Mouse (Mus musculus) cerebellum, adult 11 months (tissue): ENCODE results near the gene Aire.
"Not testable (repeated sequence)": the region's sequence is repeated elsewhere in the genome, so short reads cannot be mapped to it uniquely, and the experiment has no call there.

Experiments used
- DNase-seq: peaks from one replicate; pipeline ENCODE4 v3.0.0; 2022

Gene Aire

DNA sequence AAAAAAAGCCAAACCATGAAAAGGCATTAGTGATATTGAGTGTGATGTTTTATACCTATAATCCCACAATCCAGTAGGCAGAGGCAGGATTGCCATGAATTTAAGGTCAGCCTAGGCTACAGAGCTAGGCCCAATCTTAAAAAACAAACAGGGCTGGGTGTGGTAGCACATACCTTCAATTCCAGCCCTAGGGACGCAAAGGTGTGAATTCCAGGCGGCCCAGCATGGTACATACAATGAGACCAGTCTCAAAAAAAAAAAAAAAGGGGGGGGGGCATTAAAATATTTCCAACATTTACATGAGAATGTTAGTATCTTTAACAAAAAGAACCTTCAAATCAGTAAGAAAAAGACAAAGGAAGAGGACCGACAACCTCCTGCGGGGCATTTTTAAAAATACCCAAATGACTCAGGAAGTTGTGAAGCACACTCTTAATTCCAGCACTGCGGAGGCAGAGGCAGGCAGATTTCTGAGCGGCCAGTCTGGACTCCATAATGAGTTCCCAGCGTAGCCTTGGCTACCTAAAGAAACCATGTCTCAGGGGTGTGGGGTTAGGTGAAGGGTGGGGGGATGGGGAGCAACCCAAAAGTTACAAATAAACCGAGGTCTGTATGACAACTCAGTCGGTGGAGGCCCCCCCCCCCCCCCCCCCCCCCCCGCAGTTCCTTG is 4.8 kb upstream of the Aire start:
- DNase-seq = no peak

DNA sequence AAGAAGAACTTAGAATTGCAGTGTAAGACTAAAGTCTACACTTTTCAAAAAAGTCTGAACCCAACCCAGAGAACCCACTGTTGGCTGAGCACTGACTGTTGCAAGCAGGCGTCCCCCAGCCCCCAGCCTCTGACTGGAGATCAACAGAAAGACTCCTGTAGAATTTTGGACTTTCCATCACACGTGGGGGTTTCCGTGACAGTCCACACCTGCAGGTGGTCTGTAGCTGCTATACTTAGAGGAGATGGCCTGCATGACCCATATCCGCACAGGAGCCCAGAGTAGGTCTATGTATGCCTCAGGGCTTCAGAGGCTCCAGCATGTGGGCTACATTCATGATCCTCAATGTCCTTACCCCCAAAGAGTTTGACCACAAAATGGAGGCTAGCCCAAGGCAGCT is 3.0 kb upstream of the Aire start:
- DNase-seq = no peak

DNA sequence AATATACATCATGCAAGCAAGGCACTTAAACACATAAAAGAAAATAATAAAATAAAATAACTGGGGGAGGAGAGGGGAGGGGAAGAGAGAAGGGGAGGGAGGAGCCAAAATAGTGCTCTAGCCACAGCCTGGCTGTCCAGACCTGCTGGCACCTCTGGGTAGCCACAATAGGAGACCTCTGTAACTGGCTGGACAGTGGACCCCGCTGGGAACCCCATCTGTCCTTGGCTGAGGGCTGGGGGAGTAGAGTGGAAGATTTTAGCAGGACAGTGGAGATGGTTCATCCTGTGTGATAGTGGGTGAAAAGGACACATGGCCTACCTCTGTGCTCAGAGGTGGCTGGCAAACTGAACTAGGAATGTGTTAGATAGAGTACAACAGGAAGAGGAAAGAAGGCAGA is 1.1 kb upstream of the Aire start:
- no peak for DNase-seq

DNA sequence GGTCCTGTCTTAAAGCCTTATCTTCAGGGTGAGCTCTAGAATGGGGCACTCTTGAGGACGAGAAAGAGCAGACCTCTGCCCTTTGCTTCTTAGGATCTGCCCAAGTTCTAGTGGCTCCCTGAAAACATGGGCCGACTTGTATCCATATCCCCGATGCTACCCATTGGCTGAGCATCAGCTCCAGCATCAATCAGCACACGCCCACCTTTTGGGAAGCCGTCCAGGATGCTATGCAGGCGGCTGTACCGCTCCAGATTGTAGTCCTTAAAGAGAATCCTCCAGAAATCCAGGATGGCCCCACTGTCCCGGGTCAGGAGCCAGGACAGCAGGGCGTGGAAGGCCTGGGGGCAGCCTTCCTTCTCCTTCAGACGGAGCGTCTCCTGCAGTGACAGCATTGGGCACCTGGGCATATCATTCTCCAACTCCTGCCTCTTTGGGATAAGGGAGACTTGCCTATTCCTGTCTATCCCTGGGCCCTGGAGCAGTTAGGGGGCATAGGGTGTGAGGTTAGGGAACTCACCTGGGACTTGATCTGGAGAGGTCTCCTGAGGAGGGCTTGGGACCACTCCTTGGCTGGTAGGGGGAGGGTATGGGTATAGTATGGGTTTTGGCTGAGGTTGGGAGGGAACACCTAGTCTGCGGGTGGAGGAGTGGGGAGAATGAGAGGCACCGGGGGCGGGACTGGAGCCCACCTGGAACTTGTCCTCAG is 559 bp downstream of the Aire start:
- DNase-seq = no peak

DNA sequence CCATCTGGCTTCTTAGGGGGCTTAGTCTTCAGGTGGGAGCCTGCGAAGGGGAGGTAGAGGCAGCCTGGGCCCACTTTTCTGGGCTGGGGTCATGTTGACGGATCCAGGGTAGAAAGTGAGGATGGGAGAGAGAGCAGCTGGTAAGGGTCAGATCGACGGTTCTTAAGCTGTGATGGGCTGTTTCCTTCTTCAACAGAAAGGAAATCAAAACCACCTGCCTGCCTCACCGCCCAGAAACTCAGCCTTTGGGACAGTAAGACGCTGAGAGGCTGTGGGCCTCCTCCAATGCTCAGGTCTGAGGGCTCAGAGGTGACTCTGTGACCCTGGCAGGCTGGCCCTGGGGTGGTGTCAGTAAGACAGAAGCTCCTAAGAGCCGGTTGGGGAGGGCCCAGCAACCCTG is 1.3 kb downstream of the Aire start:
- no peak for DNase-seq

DNA sequence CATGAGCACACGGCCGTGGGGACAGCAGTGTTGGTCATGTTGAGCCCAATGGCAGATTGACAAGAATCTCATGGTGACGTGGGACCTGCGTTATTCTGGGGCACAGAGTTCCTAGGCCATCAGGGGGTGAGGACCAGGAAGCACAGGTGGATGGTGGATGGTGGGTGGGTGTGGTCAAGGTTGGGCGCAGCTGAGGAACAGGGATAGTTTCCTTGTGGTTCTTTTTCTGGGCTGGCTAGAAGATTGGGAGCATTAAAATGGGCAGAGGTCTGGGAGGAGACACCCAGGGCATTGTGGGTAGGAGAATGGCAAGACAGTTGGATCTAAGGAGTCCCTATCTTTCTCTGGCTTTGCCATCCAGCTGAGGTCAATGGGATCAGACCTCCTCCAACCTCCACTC is 1.8 kb downstream of the Aire start, which contains the start of gene Dnmt3l:
Gene Dnmt3l (plus strand): TSS at position 301 of the 400 bp plus-strand sequence.
- DNase-seq = no peak

DNA sequence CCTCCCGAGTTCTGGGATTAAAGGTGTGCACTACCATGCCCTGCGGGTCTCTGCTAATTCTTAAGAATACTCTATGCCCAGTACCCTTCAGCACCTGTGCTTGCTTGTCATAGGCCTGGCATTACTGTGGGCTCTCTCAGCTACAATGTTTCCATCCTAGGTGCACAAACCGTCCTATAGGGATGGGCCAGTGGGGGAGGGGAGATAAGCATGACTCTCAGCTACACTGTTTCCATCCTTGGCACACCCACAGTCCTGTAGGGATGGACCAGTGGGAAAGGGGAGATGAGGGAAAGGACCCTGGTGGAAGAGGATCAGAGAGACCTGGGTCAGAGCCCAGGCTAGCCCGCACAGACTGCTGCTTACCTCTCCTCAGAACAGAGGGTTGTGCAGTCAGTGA is 6.3 kb downstream of the Aire start:
- DNase-seq = no peak

DNA sequence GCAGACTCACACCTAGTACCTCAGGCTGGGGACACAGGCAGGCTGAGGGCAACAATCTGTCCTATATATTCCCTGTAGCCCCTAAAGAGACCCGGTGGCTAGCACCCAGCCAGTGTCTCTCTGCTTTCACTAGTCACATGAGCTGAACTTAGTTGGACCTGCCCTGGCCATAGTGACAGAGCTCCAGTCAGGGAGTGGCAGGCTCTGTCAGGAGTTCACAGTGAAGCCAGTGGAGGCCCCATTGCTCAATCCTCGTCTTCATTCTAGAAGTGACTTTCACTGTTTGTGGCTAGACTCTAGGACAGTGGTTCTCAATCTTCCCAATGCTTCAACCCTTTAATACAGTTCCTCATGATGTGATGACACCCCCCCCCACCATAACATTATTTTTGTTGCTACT is 11.4 kb downstream of the Aire start:
- no peak for DNase-seq

DNA sequence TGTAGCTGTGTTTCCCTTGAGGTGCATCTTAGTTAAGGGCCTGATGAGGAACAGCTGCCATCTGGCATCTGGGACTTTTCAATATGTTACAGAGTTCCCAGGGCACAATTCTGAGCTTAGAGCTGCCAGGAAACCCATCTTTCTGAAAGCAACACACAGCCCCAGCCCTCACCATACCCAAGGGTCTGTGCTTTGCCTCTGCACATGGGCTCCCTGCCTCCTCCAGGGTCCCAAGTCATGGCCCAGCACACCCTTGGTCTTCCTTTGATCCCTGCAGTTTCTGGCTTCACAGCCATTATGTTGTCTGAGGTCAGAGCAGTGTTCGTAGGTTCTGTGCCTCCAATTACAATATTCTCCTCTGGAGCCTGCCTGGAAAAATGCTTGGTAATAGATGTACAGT is 14.3 kb downstream of the Aire start:
- DNase-seq = no peak

DNA sequence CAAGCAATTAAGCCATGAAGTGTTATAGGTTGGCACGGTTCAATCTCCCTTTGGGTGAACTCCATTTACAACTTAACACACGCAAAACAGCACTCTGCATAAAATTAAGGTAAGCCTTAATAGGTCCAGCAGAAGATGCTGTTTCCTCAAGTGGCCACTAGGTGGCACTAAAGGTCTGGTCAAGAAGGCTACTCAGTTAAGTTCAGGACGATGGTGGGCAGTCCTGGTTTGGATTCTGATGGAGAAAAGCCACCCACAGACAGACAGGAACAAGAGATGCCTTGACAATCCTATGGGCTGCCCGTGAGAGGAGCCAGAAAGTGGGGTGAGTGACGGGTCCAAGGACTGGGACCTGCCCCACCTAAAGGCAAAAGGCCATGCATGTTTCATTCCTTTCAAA is 15.3 kb downstream of the Aire start:
- DNase-seq = peak; percentile 50

DNA sequence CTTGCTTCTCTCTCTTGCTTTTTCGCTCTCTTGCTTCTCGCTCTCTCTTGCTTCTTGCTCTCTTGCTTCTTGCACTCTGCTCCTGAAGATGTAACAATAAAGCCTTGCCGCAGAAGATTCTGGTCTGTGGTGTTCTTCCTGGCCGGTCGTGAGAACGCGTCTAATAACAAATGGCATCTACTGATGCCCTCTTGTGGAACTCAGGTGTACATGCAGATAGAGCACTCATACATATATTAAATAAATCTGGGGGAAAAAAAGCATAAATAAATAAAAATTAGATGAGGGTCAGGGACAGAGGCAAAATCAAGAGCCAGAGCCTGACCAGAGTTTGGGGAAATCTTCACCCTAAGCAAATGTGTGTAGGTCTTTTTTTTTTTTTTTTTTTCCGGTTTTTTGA is 18.0 kb downstream of the Aire start:
- not testable (repeated sequence) for DNase-seq

DNA sequence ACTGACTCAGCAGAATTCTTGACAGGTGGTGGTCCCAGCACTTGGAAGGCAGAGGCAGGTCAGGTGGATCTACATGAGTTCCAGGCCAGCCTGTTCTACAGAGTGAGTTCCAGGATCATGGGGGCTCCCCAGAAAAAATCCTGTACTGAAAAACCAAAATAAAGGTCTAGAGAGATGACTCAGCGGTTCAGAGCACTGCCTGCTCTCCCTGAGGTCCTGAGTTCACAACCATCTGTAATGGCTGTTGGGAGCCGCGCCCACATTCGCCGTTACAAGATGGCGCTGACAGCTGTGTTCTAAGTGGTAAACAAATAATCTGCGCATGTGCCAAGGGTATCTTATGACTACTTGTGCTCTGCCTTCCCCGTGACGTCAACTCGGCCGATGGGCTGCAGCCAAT is 23.4 kb downstream of the Aire start:
- not testable (repeated sequence) for DNase-seq

DNA sequence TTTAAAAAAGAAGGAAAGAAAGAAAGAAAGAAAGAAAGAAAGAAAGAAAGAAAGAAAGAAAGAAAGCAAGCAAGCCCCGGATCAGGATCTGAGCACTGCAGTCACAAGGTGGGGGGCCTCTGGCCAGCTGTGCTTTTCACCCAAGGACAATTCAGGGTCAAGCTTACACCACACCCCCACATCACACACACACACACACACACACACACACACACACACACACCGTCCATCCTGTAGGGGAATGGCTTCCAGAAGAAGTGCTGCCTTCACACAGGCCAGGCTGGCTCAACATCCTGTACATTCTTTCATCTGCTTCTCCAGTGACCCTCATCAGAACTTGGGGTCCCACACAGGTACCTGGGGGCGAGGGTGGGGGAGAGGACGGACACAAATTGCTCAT is 24.1 kb downstream of the Aire start:
- no peak for DNase-seq

DNA sequence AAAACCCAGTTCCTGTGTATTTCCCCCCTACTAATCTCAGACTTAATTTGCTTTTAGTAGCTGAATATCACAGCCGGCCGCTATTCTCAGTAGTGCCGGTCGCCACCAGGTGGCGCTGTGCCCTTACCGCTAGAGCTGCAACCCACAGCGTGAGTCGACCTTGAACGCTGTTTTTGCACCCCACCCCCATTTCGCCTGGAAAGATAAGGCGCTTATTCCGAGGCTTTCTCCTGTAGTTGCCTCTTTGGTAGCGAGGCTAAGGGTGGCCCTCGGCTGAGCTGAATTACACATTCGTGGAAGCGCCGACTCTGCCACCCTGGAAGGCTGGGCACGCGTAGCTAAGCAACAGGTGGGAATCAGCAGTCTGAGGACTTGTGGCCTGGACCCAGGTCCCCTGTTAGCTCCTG is 24.6 kb downstream of the Aire start:
- peak; percentile 64 for DNase-seq

DNA sequence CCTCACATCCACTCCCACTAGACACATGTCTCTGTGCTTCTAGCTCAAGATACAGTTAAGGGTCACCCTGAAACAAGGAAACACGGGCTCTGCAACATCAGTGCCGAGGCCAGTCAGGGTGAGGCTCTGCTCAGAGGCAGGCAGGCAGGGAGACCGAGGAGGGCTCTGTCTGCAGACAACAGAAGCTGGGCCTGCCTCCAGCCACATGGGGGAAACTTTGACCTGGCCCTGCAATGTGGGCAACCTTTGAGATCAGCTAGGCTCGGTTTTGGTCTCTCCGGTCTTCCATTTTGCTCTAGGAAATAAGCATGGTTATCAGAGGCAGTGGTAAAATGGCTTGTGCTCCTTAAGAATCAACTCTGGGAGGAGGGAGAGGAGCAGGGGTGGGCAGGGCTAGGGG is 27.0 kb downstream of the Aire start:
- no peak for DNase-seq

DNA sequence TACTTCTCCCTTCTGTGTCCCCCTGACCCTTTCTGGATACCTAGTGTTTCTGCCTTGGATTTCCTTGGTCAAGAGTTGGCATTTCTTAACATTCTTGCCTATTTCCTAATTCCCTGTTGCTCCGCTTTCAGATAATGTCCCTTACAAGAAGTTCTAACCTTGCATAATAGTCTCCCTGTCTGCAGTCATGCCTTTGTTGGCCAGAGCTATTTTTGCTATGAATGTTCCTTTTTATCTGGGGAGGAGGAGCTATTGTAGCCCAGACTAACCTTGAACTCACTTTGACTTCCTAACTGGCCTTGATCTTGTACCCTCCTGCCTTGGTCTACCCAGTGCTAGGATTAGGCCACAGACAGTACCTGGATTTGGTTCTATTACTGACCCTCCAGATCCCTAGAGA is 27.9 kb downstream of the Aire start:
- no peak for DNase-seq

DNA sequence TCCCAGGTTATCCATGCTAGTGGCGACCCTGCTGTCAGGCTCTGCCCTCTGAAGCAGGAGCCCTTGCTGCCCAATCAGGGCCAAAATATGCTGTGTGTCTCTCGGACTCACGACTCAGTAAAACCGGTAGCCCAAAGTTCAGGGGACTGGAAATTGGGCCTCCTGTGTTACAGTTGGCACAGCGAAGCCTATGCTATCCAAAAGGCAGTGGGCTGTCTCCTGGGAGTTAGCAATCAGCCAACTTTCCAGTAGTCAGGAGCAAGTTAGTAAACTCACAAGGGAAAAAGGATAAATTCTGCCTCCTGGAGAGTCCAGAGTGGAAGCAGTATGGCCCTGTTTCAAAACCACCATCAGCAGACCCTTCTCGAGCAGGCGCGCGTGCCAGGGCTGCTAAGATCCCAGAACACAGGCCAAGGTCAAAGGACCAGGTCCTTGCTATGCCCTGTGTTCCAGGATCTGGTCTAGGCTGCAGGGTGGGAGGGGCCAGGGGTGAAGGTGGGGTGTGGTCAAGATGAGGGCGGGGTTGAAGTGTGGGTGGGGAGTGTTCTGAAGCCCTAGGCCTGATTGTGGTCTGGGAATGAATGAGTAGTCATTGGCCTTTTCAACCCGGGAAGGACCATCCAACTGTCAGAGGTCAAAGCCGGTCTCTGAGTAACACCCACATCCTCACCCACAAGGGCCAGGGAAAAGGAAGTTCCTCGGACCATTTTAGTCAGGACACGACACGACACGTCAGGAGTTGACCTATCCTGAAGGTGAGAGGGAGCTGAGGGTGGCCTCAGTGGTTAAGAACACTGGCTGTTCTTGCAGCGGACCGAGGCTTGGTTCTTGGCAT is 30.5 kb downstream of the Aire start:
- DNase-seq = no peak

DNA sequence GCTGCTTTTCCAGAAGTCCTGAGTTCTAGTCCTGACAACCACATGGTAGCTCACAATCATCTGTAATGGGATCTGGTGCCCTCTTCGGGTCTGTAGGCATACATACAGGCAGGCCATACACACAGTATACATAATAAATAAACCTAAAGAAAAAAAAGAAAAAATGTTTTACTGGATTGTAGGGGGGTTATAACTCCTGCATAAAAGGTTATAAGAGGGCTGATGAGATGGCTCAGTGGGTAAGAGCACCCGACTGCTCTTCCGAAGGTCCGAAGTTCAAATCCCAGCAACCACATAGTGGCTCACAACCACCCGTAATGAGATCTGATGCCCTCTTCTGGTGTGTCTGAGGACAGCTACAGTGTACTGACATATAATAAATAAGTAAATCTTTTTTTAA is 32.3 kb downstream of the Aire start:
- not testable (repeated sequence) for DNase-seq

DNA sequence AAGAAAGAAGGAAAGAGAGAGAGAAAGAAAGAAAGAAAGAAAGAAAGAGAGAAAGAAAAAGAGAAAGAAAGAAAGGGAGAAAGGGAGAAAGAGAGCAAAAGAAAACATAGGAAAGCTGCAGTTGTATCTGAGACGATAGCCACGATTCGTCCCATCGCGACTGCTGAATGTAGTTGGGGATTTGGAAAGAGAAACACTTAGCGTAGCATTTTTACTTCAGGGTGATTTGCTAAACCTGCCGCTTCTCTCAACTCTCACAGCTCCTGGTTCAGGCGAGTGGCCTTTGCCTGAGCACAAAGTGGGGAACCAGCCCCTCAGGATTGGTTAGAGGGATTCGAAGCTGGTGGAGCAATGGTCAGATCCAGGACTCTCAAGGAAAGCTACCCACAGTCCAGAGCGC is 33.1 kb downstream of the Aire start:
- no peak for DNase-seq

DNA sequence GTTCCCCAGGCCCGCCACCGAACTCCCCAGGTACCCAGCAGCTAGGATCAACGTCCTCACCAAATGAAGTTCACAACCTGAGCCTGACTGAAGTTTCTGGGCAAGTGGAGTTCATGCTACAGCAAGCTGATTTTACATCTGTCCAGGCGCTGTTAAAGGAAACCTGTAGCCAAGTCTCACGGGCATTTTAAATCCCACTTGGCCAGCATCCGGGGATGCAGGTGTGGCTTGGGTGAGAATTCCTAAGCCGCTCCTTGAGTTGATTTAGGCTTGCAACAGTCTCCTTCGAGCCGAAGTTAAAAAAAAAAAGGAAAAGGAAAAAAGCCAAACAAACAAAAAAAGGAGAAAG is 33.5 kb downstream of the Aire start, which contains the start of gene Pfkl:
Gene Pfkl (minus strand): TSS at position 139 of the 349 bp plus-strand sequence.
- no peak for DNase-seq

DNA sequence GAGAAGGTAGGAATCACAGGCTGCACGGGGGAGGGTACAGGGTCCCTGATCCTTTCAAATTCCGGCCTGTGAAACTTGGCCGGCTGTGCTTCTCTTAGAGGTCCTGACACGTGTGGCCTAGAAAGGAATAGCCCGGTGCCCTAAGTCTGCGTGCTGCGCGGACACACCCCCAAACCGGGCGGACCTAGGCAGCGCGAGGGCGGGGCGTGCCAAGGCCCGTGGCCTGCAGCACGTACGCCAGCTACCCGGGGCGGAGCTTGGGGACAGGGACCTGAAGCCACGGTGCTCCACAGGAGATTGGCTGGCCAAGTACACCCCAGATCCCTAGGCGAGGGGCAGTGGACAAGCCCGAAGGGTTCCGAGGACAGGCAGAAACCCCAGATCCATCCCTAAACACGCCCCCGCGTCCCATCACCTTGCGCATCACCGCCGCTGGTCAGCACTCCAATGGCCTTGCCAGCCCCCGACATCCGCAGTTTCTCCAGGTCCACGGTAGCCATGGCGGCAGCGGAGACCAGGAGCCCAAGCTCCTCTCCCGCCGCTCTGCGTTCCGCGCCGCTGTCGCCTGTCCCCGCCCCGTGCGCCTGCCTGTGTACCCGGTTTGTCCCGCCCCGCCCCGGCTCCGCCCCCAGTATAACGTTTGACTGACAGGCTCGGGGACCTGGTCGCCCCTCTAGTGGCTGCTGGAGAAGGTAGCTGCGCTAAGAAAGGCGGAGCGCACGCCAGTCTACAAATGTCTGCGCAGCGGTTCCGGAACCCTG is 34.0 kb downstream of the Aire start:
- peak; percentile 94 for DNase-seq

DNA sequence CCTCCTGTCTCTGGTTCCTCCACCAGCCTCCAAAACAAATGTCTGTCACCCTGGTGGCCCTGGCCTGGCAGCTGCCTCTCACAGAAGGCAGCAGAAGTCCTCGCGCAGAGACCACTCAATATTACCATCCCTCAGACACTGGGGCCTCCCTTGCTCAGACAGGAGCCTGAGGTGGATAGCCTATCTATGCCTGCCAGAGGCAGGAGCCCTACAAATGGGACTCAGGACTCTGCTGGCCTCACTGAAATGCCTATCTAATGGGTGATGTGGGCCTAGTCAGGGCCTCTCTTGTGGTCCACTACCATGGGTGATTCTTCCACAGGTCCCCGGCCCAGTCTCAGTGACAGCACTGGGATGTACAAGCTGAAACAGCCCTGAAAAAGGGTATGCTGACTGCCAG is 35.2 kb downstream of the Aire start:
- no peak for DNase-seq

DNA sequence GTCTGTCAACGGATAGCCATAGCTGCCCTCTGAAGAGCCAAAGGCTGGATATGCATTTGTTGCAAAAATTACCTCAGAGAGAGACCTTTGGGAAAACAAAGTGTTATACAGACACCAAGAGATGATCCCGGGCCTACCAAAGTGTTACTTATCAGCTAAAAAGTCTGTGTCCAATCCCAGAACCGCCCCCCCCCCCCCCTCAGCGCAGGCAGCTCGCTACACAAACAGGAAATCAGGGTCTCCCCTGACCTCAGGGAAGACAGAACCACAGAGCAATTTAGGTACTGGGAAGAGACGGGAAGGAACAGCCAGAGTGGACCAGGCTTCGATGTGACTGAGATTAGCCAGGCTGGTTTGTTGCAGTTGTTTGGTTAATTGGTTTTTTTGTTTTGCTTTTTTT is 36.2 kb downstream of the Aire start:
- no peak for DNase-seq
